Mouse (Mus musculus) ES-E14 (cell line): ENCODE results near the gene Fmnl1.

Source experiments
- HCFC1 ChIP-seq: IDR thresholded peaks from 2 replicates; pipeline ENCODE4 v1.6.1; 2012; ENCODE audit warnings: low read length, inconsistent platforms, borderline replicate concordance; ENCODE audit not compliant: insufficient read depth
- MAFK ChIP-seq: IDR thresholded peaks from 2 replicates; pipeline ENCODE4 v1.6.1; 2014; ENCODE audit warnings: mild to moderate bottlenecking, low read depth, low read length, inconsistent platforms; ENCODE audit not compliant: insufficient read depth
- ZC3H11A ChIP-seq: IDR thresholded peaks from 2 replicates; pipeline ENCODE4 v1.6.1; 2012; ENCODE audit warnings: low read depth, mild to moderate bottlenecking, inconsistent platforms, low read length, borderline replicate concordance

GRCm38 (mm10) chr11:103184891-103185290, 14.0 kb downstream of the Fmnl1 start:
- TF ChIP-seq MAFK (no peak), HCFC1 (no peak), ZC3H11A (0 out of 2 replicates have a peak, but pooled peaks have one; percentile 8)
